Mouse (Mus musculus) testis, postnatal 10 days (tissue): ENCODE measurements at regions not wholly inside any gene's neighbourhood (a gene's known extent, or its start where the extent isn't known, plus 50 kb on each side); places are given as distances from the start of the nearest gene placed in this dataset.
A peak's percentile ranks its signal among the peaks of the same experiment; 100 is the strongest.
"Not testable (repeated sequence)": the region's sequence is repeated elsewhere in the genome, so short reads cannot be mapped to it uniquely, and the experiment has no call there.

Experiments
- DNase-seq: peaks from one replicate; pipeline ENCODE4 v3.0.0; 2021; ENCODE audit warnings: low spot score

GRCm38 (mm10) chr13:83744110-83744752 is 240.4 kb downstream of the Mef2c start:
- no peak for DNase-seq

- DNase-seq = peak; percentile 65
Measured at GRCm38 (mm10) chr13:83744981-83745555, 241.2 kb downstream of the Mef2c start.

GRCm38 (mm10) chr13:83745961-83746360 is 242.1 kb downstream of the Mef2c start:
- no peak for DNase-seq

GRCm38 (mm10) chr13:83747671-83748070 is 243.8 kb downstream of the Mef2c start:
- DNase-seq = no peak

GRCm38 (mm10) chr13:83749376-83750150 is 245.7 kb downstream of the Mef2c start:
- DNase-seq = no peak

- no peak for DNase-seq
Measured at GRCm38 (mm10) chr13:83750437-83750836, 246.6 kb downstream of the Mef2c start.

GRCm38 (mm10) chr13:83760387-83761170 is 256.7 kb downstream of the Mef2c start:
- no peak for DNase-seq

GRCm38 (mm10) chr13:83762484-83762883 is 258.6 kb downstream of the Mef2c start:
- no peak for DNase-seq

- not testable (repeated sequence) for DNase-seq
Measured at GRCm38 (mm10) chr13:83763288-83763687, 259.5 kb downstream of the Mef2c start.

GRCm38 (mm10) chr13:83785643-83786042 is 281.8 kb downstream of the Mef2c start:
- no peak for DNase-seq

GRCm38 (mm10) chr13:83809535-83809934 is 305.7 kb downstream of the Mef2c start:
- DNase-seq = no peak

- no peak for DNase-seq
Measured at GRCm38 (mm10) chr13:83820291-83820690, 316.5 kb downstream of the Mef2c start.

GRCm38 (mm10) chr13:83820721-83821120 is 316.9 kb downstream of the Mef2c start:
- no peak for DNase-seq

GRCm38 (mm10) chr13:83824926-83825325 is 321.1 kb downstream of the Mef2c start:
- DNase-seq = no peak

- DNase-seq = no peak
Measured at GRCm38 (mm10) chr13:83826841-83827463, 323.1 kb downstream of the Mef2c start.

GRCm38 (mm10) chr13:83865932-83866685 is 356.0 kb upstream of the Tmem161b start:
- no peak for DNase-seq

GRCm38 (mm10) chr13:83867211-83867610 is 354.9 kb upstream of the Tmem161b start:
- DNase-seq = no peak

- no peak for DNase-seq
Measured at GRCm38 (mm10) chr13:83867831-83868473, 354.1 kb upstream of the Tmem161b start.

- DNase-seq = no peak
Measured at GRCm38 (mm10) chr13:83868922-83869321, 353.2 kb upstream of the Tmem161b start.

GRCm38 (mm10) chr13:83872143-83872819 is 349.8 kb upstream of the Tmem161b start:
- DNase-seq = no peak
